Mouse (Mus musculus): ENCODE measurements around the gene Dmrtb1. TPM values are rescaled to one million over a fixed set of nuclear protein-coding genes. Genes with fewer than 3 reads are reported as not detected.

Gene Dmrtb1
- total and polyA plus RNA-seq, 2 experiments, result not detected

- H3K27me3 ChIP-seq (ENCODE audit: control insufficient read depth, insufficient read depth, low read length), result no peaks in the 10 kb centered on the region
- H3K27ac ChIP-seq (replicated peaks; ENCODE audit: insufficient read depth, low read depth, low read length), result no peak overlapping the region
- H3K9ac ChIP-seq (ENCODE audit: low read depth, low read length), result no peak overlapping the region
- no peaks in the 10 kb centered on the region for H3K36me3 ChIP-seq (ENCODE audit: control insufficient read depth, insufficient read depth, low read length)
- no peak for TF ChIP-seq CTCF (IDR thresholded peaks at IDR 0.05; ENCODE audit: low read depth, low read length)
- no peak for TF ChIP-seq POLR2A (IDR thresholded peaks at IDR 0.05; ENCODE audit: extremely low read depth, insufficient read depth, low read length)
- no peaks in the 10 kb centered on the region for H3K4me1 ChIP-seq (ENCODE audit: control insufficient read depth, insufficient read depth, low read length)
- no peak overlapping the region for H3K4me3 ChIP-seq (ENCODE audit: insufficient read depth, low read depth, low read length)
- DNase-seq (ENCODE audit: extremely low read depth, low read depth, low spot score), result no peak
- H3K79me2 ChIP-seq (ENCODE audit: control insufficient read depth, insufficient read depth, low read length), result no peaks in the 10 kb centered on the region
- WGBS, result 66% methylated on average over 5 of the region's 5 CpGs
Observed at GRCm38 (mm10) chr4:107693816-107694215, 9.8 kb upstream of the Dmrtb1 start.

- no peak overlapping the region for H3K4me3 ChIP-seq (ENCODE audit: insufficient read depth, low read depth, low read length)
- 14% methylated on average over 11 of the region's 11 CpGs for WGBS
- TF ChIP-seq CTCF (IDR thresholded peaks at IDR 0.05; ENCODE audit: low read depth, low read length) (no peak), POLR2A (IDR thresholded peaks at IDR 0.05; ENCODE audit: extremely low read depth, insufficient read depth, low read length) (no peak)
- DNase-seq (ENCODE audit: extremely low read depth, low read depth, low spot score), result no peak
- no peaks in the 10 kb centered on the region for H3K79me2 ChIP-seq (ENCODE audit: control insufficient read depth, insufficient read depth, low read length)
- H3K4me1 ChIP-seq (ENCODE audit: control insufficient read depth, insufficient read depth, low read length), result no peaks in the 10 kb centered on the region
- H3K27me3 ChIP-seq (ENCODE audit: control insufficient read depth, insufficient read depth, low read length), result peaks cover 12% of the 10 kb centered on the region; the same call in 1 of the 2 replicates
- H3K36me3 ChIP-seq (ENCODE audit: control insufficient read depth, insufficient read depth, low read length), result no peaks in the 10 kb centered on the region
- H3K27ac ChIP-seq (replicated peaks; ENCODE audit: insufficient read depth, low read depth, low read length), result no peak overlapping the region
- no peak overlapping the region for H3K9ac ChIP-seq (ENCODE audit: low read depth, low read length)
Observed at GRCm38 (mm10) chr4:107688213-107688612, 4.2 kb upstream of the Dmrtb1 start.

- no peak overlapping the region for H3K9ac ChIP-seq (ENCODE audit: low read depth, low read length)
- H3K36me3 ChIP-seq (ENCODE audit: control insufficient read depth, insufficient read depth, low read length), result no peaks in the 10 kb centered on the region
- peaks cover 12% of the 10 kb centered on the region; the same call in 1 of the 2 replicates for H3K27me3 ChIP-seq (ENCODE audit: control insufficient read depth, insufficient read depth, low read length)
- no peak overlapping the region for H3K27ac ChIP-seq (replicated peaks; ENCODE audit: insufficient read depth, low read depth, low read length)
- H3K79me2 ChIP-seq (ENCODE audit: control insufficient read depth, insufficient read depth, low read length), result no peaks in the 10 kb centered on the region
- H3K4me1 ChIP-seq (ENCODE audit: control insufficient read depth, insufficient read depth, low read length), result no peaks in the 10 kb centered on the region
- DNase-seq (ENCODE audit: extremely low read depth, low read depth, low spot score), result no peak
- no peak overlapping the region for H3K4me3 ChIP-seq (ENCODE audit: insufficient read depth, low read depth, low read length)
- WGBS, result 40% methylated on average over 12 of the region's 12 CpGs
- TF ChIP-seq POLR2A (IDR thresholded peaks at IDR 0.05; ENCODE audit: extremely low read depth, insufficient read depth, low read length), result no peak
- no peak for TF ChIP-seq CTCF (IDR thresholded peaks at IDR 0.05; ENCODE audit: low read depth, low read length)
Observed at GRCm38 (mm10) chr4:107687127-107687526, 3.1 kb upstream of the Dmrtb1 start.

- WGBS, result 84% methylated on average over 37 of the region's 37 CpGs
- H3K4me3 ChIP-seq (ENCODE audit: insufficient read depth, low read depth, low read length), result no peak overlapping the region
- no peak overlapping the region for H3K9ac ChIP-seq (ENCODE audit: low read depth, low read length)
- DNase-seq (ENCODE audit: extremely low read depth, low read depth, low spot score), result no peak
- H3K4me1 ChIP-seq (ENCODE audit: control insufficient read depth, insufficient read depth, low read length), result no peaks in the 10 kb centered on the region
- TF ChIP-seq POLR2A (IDR thresholded peaks at IDR 0.05; ENCODE audit: extremely low read depth, insufficient read depth, low read length), result no peak
- no peak for TF ChIP-seq CTCF (IDR thresholded peaks at IDR 0.05; ENCODE audit: low read depth, low read length)
- no peak overlapping the region for H3K27ac ChIP-seq (replicated peaks; ENCODE audit: insufficient read depth, low read depth, low read length)
- peaks cover 15% of the 10 kb centered on the region; the same call in 1 of the 2 replicates for H3K27me3 ChIP-seq (ENCODE audit: control insufficient read depth, insufficient read depth, low read length)
- no peaks in the 10 kb centered on the region for H3K79me2 ChIP-seq (ENCODE audit: control insufficient read depth, insufficient read depth, low read length)
- H3K36me3 ChIP-seq (ENCODE audit: control insufficient read depth, insufficient read depth, low read length), result no peaks in the 10 kb centered on the region
Observed at GRCm38 (mm10) chr4:107683006-107683756, 849 bp downstream of the Dmrtb1 start.

GRCm38 (mm10) chr4:107681099-107681849 is 2.8 kb downstream of the Dmrtb1 start:
- Histone ChIP-seq H3K4me1 (ENCODE audit: control insufficient read depth, insufficient read depth, low read length) (no peaks in the 10 kb centered on the region), H3K4me3 (ENCODE audit: insufficient read depth, low read depth, low read length) (no peak overlapping the region), H3K36me3 (ENCODE audit: control insufficient read depth, insufficient read depth, low read length) (no peaks in the 10 kb centered on the region), H3K9ac (ENCODE audit: low read depth, low read length) (no peak overlapping the region), H3K27me3 (ENCODE audit: control insufficient read depth, insufficient read depth, low read length) (peaks cover 12% of the 10 kb centered on the region; the same call in 1 of the 2 replicates), H3K27ac (replicated peaks; ENCODE audit: insufficient read depth, low read depth, low read length) (no peak overlapping the region), H3K79me2 (ENCODE audit: control insufficient read depth, insufficient read depth, low read length) (no peaks in the 10 kb centered on the region)
- DNase-seq (ENCODE audit: extremely low read depth, low read depth, low spot score), result no peak
- TF ChIP-seq POLR2A (IDR thresholded peaks at IDR 0.05; ENCODE audit: extremely low read depth, insufficient read depth, low read length) (no peak), CTCF (IDR thresholded peaks at IDR 0.05; ENCODE audit: low read depth, low read length) (no peak)
- 58% methylated on average over 9 of the region's 9 CpGs for WGBS

All from liver, adult 2 months (tissue).